Mouse (Mus musculus): ENCODE results near the gene Pdgfb. TPM values are rescaled to one million over a fixed set of nuclear protein-coding genes. Genes with fewer than 3 reads are reported as not detected.

The Pdgfb gene
- polyA plus RNA-seq, 1 experiment from 2014 or later: 3.1 TPM

GRCm38 (mm10) chr15:80028862-80029261 lies 14.1 kb upstream of the Pdgfb start:
- ATAC-seq (ENCODE audit: insufficient number of reproducible peaks, low FRiP score, low TSS enrichment, low read depth): no peak
- peaks cover 27% of the 10 kb centered on the region for H3K4me1 ChIP-seq
- H3K4me3 ChIP-seq: no peak overlapping the region
- no peaks in the 10 kb centered on the region for H3K36me3 ChIP-seq
- 76% methylated on average over 5 of the region's 5 CpGs for WGBS
- H3K9ac ChIP-seq: no peak overlapping the region
- H3K4me2 ChIP-seq: no peak overlapping the region
- no peaks in the 10 kb centered on the region for H3K27me3 ChIP-seq
- no peak overlapping the region for H3K27ac ChIP-seq
- no peaks in the 10 kb centered on the region for H3K9me3 ChIP-seq

- WGBS: 63% methylated on average over 14 of the region's 14 CpGs
- Histone ChIP-seq H3K9ac (no peak overlapping the region), H3K4me2 (no peak overlapping the region), H3K9me3 (no peaks in the 10 kb centered on the region), H3K36me3 (no peaks in the 10 kb centered on the region), H3K4me1 (peaks cover 27% of the 10 kb centered on the region), H3K27me3 (no peaks in the 10 kb centered on the region), H3K27ac (no peak overlapping the region), H3K4me3 (no peak overlapping the region)
- ATAC-seq (ENCODE audit: insufficient number of reproducible peaks, low FRiP score, low TSS enrichment, low read depth): no peak
Observed at GRCm38 (mm10) chr15:80026689-80027353, 12.0 kb upstream of the Pdgfb start.

GRCm38 (mm10) chr15:80026061-80026460 lies 11.3 kb upstream of the Pdgfb start:
- no peak overlapping the region for H3K4me2 ChIP-seq
- no peak overlapping the region for H3K9ac ChIP-seq
- no peaks in the 10 kb centered on the region for H3K27me3 ChIP-seq
- peaks cover 27% of the 10 kb centered on the region for H3K4me1 ChIP-seq
- no peak overlapping the region for H3K27ac ChIP-seq
- 78% methylated on average over 5 of the region's 5 CpGs for WGBS
- H3K9me3 ChIP-seq: no peaks in the 10 kb centered on the region
- no peak overlapping the region for H3K4me3 ChIP-seq
- no peak for ATAC-seq (ENCODE audit: insufficient number of reproducible peaks, low FRiP score, low TSS enrichment, low read depth)
- H3K36me3 ChIP-seq: no peaks in the 10 kb centered on the region

GRCm38 (mm10) chr15:80025615-80026014 lies 10.8 kb upstream of the Pdgfb start:
- WGBS: 74% methylated on average over 7 of the region's 7 CpGs

GRCm38 (mm10) chr15:80024331-80025313 lies 9.8 kb upstream of the Pdgfb start:
- Histone ChIP-seq H3K27ac (no peak overlapping the region), H3K4me3 (no peak overlapping the region), H3K36me3 (no peaks in the 10 kb centered on the region), H3K4me1 (peaks cover 27% of the 10 kb centered on the region), H3K27me3 (no peaks in the 10 kb centered on the region), H3K9ac (no peak overlapping the region; the same call in 1 of the 2 replicates), H3K9me3 (no peaks in the 10 kb centered on the region), H3K4me2 (no peak overlapping the region)
- 35% methylated on average over 11 of the region's 11 CpGs for WGBS
- ATAC-seq (ENCODE audit: insufficient number of reproducible peaks, low FRiP score, low TSS enrichment, low read depth): no peak

More at GRCm38 (mm10) chr15:80025615-80026014, 10.8 kb upstream of the Pdgfb start:
- Histone ChIP-seq H3K4me3 (no peak overlapping the region), H3K4me1 (peaks cover 27% of the 10 kb centered on the region), H3K36me3 (no peaks in the 10 kb centered on the region), H3K9ac (no peak overlapping the region), H3K4me2 (no peak overlapping the region), H3K27me3 (no peaks in the 10 kb centered on the region), H3K27ac (no peak overlapping the region), H3K9me3 (no peaks in the 10 kb centered on the region)
- ATAC-seq (ENCODE audit: insufficient number of reproducible peaks, low FRiP score, low TSS enrichment, low read depth): no peak

GRCm38 (mm10) chr15:80020516-80020915 lies 5.7 kb upstream of the Pdgfb start:
- Histone ChIP-seq H3K27ac (no peak overlapping the region), H3K27me3 (peaks cover 11% of the 10 kb centered on the region), H3K9ac (no peak overlapping the region)

GRCm38 (mm10) chr15:80019625-80020024 lies 4.8 kb upstream of the Pdgfb start:
- no peak overlapping the region for H3K9ac ChIP-seq
- H3K4me3 ChIP-seq: no peak overlapping the region
- no peak overlapping the region for H3K4me2 ChIP-seq
- peaks cover 15% of the 10 kb centered on the region for H3K4me1 ChIP-seq
- H3K36me3 ChIP-seq: no peaks in the 10 kb centered on the region
- ATAC-seq (ENCODE audit: insufficient number of reproducible peaks, low FRiP score, low TSS enrichment, low read depth): no peak
- 55% methylated on average over 4 of the region's 4 CpGs for whole genome bisulfite sequencing
- H3K9me3 ChIP-seq: no peaks in the 10 kb centered on the region
- H3K27ac ChIP-seq: no peak overlapping the region
- peaks cover 20% of the 10 kb centered on the region for H3K27me3 ChIP-seq

More at GRCm38 (mm10) chr15:80020516-80020915, 5.7 kb upstream of the Pdgfb start:
- Histone ChIP-seq H3K36me3 (no peaks in the 10 kb centered on the region), H3K9me3 (no peaks in the 10 kb centered on the region), H3K4me3 (no peak overlapping the region), H3K4me2 (no peak overlapping the region), H3K4me1 (peaks cover 15% of the 10 kb centered on the region; the same call in 1 of the 2 replicates)
- no peak for ATAC-seq (ENCODE audit: insufficient number of reproducible peaks, low FRiP score, low TSS enrichment, low read depth)
- 50% methylated on average over 4 of the region's 4 CpGs for WGBS

- no peak overlapping the region for H3K4me3 ChIP-seq
- ATAC-seq (ENCODE audit: insufficient number of reproducible peaks, low FRiP score, low TSS enrichment, low read depth): no peak
- H3K4me2 ChIP-seq: no peak overlapping the region
- no peaks in the 10 kb centered on the region for H3K36me3 ChIP-seq
- WGBS: 79% methylated on average over 7 of the region's 7 CpGs
- H3K9ac ChIP-seq: no peak overlapping the region
- H3K9me3 ChIP-seq: no peaks in the 10 kb centered on the region
- H3K27ac ChIP-seq: no peak overlapping the region
- H3K4me1 ChIP-seq: peaks cover 15% of the 10 kb centered on the region
- peaks cover 24% of the 10 kb centered on the region for H3K27me3 ChIP-seq
Observed at GRCm38 (mm10) chr15:80019220-80019619, 4.4 kb upstream of the Pdgfb start.

GRCm38 (mm10) chr15:80016563-80017301 lies 2.0 kb upstream of the Pdgfb start:
- Histone ChIP-seq H3K4me1 (peaks cover 38% of the 10 kb centered on the region), H3K4me3 (no peak overlapping the region), H3K9ac (no peak overlapping the region), H3K27ac (no peak overlapping the region), H3K9me3 (no peaks in the 10 kb centered on the region), H3K27me3 (peaks cover 49% of the 10 kb centered on the region), H3K4me2 (no peak overlapping the region), H3K36me3 (no peaks in the 10 kb centered on the region)
- ATAC-seq (ENCODE audit: insufficient number of reproducible peaks, low FRiP score, low TSS enrichment, low read depth): no peak
- WGBS: 89% methylated on average over 9 of the region's 9 CpGs

- Histone ChIP-seq H3K4me2 (peak overlapping the region; percentile 96; the same call in 1 of the 2 replicates), H3K36me3 (no peaks in the 10 kb centered on the region), H3K27me3 (peaks cover 63% of the 10 kb centered on the region), H3K4me1 (peaks cover 44% of the 10 kb centered on the region), H3K9ac (0 out of 2 replicates have a peak overlapping the region, but pooled peaks have one; percentile 0), H3K9me3 (no peaks in the 10 kb centered on the region), H3K27ac (no peak overlapping the region; the same call in 1 of the 2 replicates), H3K4me3 (peak overlapping the region; percentile 57)
- ATAC-seq (ENCODE audit: insufficient number of reproducible peaks, low FRiP score, low TSS enrichment, low read depth): no peak
- 66% methylated on average over 7 of the region's 7 CpGs for WGBS
Observed at GRCm38 (mm10) chr15:80015211-80015952, 605 bp upstream of the Pdgfb start.

- Histone ChIP-seq H3K27ac (peak overlapping the region; percentile 63; the same call in 1 of the 2 replicates), H3K4me2 (peak overlapping the region; percentile 96), H3K36me3 (no peaks in the 10 kb centered on the region), H3K9me3 (no peaks in the 10 kb centered on the region), H3K27me3 (peaks cover 66% of the 10 kb centered on the region), H3K4me3 (peak overlapping the region; percentile 57), H3K9ac (peak overlapping the region; percentile 48), H3K4me1 (peaks cover 53% of the 10 kb centered on the region)
- ATAC-seq (ENCODE audit: insufficient number of reproducible peaks, low FRiP score, low TSS enrichment, low read depth): no peak
- WGBS: 1% methylated on average over 37 of the region's 37 CpGs
Observed at GRCm38 (mm10) chr15:80014031-80014320, 801 bp downstream of the Pdgfb start.
